Mouse (Mus musculus): Measurements from ENCODE around the gene Vmn2r29. TPM values are rescaled to one million over a fixed set of nuclear protein-coding genes. Genes with fewer than 3 reads are reported as not detected.
"Not testable (repeated sequence)": the region's sequence is repeated elsewhere in the genome, so short reads cannot be mapped to it uniquely, and the experiment has no call there.

Gene Vmn2r29
- total RNA-seq (2017), result 1.6 TPM in 1 of 3 replicates, not detected in the others

DNA sequence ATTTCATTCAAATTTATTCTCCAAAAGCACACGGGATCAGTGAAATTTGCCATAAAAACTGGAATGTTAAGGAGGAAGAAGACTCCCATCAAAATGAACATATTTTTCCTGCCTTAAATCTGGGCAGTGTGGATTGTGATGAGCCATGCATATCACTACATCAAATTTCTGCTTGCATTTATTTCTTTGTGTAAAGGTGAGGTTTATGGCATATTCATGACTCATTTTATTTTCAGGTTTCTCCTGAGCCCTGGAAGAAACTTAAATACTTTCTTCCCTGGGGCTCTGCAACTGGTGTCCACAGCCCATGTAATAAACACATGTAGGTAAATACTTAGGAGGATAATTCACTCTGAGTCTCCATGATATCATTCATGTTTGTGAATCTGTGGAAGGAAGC, at the start of gene Vmn2r29:
Vmn2r29 (minus strand) TSS at position 101 of the 400 bp plus-strand sequence.
- not testable (repeated sequence) for ATAC-seq (replicated peaks; ENCODE audit: insufficient number of reproducible peaks, low FRiP score, low TSS enrichment, poor library complexity, severe bottlenecking)

- ATAC-seq (replicated peaks; ENCODE audit: insufficient number of reproducible peaks, low FRiP score, low TSS enrichment, poor library complexity, severe bottlenecking), result peak; percentile 34
These were observed 48.5 kb upstream of the Vmn2r29 start for GRCm38 (mm10) chr7:7295595-7295994.

DNA sequence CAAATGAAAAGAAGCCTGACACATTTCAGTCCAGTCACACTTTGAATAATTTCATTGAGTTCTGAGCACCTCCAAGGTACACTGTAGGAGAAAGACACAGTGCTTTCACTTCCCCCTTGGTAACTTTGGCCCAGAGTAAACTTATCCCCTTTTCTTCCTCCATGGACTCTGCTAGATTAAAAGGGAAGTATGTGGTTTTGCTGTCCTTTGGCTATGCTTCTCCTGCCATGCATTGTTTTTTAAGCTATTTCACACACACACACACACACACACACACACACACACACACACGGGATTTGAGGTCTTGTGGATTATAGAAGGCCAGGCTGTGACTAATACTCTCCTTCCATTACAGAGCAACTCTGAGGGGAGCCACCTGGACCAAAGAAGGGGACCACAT, 34.3 kb upstream of the Vmn2r29 start:
- ATAC-seq (replicated peaks; ENCODE audit: insufficient number of reproducible peaks, low FRiP score, low TSS enrichment, poor library complexity, severe bottlenecking), result peak; percentile 72

GRCm38 (mm10) chr7:7277966-7278567, 30.9 kb upstream of the Vmn2r29 start, which contains the start of gene Gm45844:
TSS of gene Gm45844 (minus strand) at chr7:7278289.
- ATAC-seq (replicated peaks; ENCODE audit: insufficient number of reproducible peaks, low FRiP score, low TSS enrichment, poor library complexity, severe bottlenecking), result peak; percentile 98

DNA sequence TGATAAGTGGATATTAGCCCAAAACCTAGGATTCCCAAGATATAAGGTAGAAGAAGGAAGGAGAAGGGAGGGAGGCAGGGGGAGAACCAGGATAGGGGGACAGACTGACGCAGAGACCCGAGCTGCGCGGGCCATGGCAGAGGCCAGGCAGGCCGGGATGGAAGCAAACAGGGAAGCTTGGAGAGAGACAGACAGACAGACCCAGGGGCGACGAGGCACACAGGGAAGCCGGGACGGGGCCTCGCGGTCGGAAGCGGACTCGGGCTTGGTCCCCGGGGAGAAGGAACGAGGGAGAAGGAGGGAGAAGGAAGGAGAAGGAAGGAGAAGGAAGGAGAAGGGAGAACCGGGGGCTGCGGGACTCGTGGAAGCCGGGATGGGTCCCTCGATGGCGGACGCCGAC, 30.4 kb upstream of the Vmn2r29 start:
- ATAC-seq (replicated peaks; ENCODE audit: insufficient number of reproducible peaks, low FRiP score, low TSS enrichment, poor library complexity, severe bottlenecking), result peak; percentile 6; the same call in 1 of the 2 replicates

DNA sequence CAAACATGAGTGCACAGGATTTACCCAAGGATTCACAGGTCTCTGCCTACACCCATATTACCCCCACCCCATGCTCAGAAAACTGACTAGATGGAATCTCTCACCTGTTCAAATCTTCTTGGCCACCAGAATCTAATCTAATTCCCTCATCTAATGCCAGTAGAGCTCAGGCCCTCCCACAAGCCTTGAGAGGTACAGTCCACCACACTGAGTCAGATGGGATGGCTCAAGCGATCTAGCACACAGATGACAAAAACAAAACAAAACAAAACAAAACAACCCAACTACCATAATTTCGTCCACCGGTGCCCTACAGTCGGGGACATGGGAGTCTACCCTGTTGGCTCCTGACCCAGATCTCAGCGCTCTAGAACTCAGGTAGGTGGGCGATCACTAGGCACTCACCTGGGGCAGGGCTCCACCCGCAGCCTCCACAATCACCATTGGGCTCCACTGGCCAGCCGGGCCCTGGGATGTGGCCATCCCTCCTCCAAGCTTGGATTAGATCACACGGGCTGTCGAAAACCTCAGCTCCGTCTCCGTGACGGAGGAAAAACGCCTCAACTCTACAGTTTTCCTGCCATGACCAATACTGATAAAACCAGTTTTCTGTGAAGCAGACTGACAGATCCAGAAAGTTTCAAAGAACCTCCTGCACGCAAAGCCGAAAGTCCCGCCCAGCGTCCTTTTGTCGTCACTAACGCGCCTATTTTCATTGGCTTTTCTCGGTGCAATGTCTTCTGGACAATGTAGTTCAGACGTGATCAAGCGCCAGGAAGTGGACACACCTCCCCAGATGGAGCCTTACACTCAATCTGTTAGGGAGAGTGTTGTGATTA, 37.6 kb downstream of the Vmn2r29 start, which contains the start of gene Zfp772:
Zfp772 (minus strand) TSS at position 686 of the 839 bp plus-strand sequence.
- not testable (repeated sequence) for ATAC-seq (replicated peaks; ENCODE audit: insufficient number of reproducible peaks, low FRiP score, low TSS enrichment, poor library complexity, severe bottlenecking)

DNA sequence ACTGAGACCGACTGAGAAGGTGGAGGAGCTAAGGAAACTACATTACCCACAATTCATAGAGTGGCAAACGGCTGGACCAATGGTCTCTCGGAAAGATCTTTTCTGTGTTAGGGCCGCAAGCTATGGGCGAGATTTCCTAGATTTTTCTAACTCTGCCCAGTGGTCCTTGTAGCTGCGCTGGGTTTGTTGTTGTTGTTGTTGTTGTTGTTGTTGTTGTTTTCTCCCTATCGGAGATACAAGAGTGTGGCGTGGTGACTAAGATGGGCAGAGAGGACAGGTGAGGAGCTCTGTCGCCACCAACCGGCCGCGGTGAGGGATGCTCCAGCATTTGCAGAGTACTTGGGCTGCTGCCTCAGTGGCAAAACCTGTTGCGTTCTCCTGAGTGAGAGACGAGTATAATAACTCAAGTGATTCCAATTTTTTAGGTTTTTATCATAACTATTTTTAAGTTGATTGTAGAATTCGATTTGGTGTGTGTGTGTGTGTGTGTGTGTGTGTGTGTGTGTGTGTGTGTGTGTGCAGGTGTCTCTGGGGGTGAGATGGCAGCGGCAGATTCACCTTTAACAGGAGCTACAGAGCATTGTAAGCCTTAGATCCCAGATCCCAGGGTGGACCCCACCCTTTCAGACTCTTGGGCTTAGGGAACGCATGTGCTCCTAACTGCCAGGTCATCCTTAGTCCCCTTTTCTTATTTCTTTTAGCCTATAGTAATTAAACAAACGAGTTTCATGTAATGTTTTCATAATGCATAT, 58.8 kb downstream of the Vmn2r29 start:
- ATAC-seq (replicated peaks; ENCODE audit: insufficient number of reproducible peaks, low FRiP score, low TSS enrichment, poor library complexity, severe bottlenecking), result peak; percentile 91

GRCm38 (mm10) chr7:7187417-7188190, 59.5 kb downstream of the Vmn2r29 start:
- ATAC-seq (replicated peaks; ENCODE audit: insufficient number of reproducible peaks, low FRiP score, low TSS enrichment, poor library complexity, severe bottlenecking), result no peak

DNA sequence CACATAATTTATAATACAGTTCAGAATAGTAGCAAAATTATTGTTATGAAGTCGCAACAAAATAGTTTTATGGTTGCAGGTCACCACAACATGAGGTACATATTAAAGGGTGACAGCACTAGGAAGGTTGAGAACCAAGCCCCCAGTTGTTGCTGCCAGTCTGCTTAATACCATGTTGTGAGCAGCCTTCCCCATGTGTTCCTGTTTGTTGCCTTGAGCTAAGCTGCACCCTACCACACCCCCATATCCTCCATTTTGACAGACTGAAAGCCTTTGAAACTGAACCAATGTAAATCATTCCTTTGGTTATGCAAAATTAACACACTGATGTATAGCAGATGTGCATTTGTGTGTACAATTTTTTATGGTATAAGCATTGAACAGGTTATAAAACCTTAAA, 61.2 kb downstream of the Vmn2r29 start:
- ATAC-seq (replicated peaks; ENCODE audit: insufficient number of reproducible peaks, low FRiP score, low TSS enrichment, poor library complexity, severe bottlenecking), result no peak

Other genes starting within 250 kb of the Vmn2r29 start
- 23.0 to 26.9 TPM (median 23.2 TPM) in 3 replicates for gene Zfp954, start 125.8 kb downstream of the Vmn2r29 start, total RNA-seq (2017)
- gene Zfp773, start 110.6 kb downstream of the Vmn2r29 start, total RNA-seq (2017), result 0.86 to 3.9 TPM (median 1.6 TPM) in 3 replicates
- 0.48 to 3.2 TPM (median 2.3 TPM) in 3 replicates for gene Zfp418, start 76.0 kb downstream of the Vmn2r29 start, total RNA-seq (2017)
- 1.0 to 3.7 TPM (median 2.5 TPM) in 3 replicates for gene Zfp772, start 37.3 kb downstream of the Vmn2r29 start, total RNA-seq (2017)
- gene Gm45844, start 31.0 kb upstream of the Vmn2r29 start, total RNA-seq (2017), result 0.21 to 0.39 TPM in 2 of 3 replicates, not detected in the other
- 55.4 to 74.2 TPM (median 57.1 TPM) in 3 replicates for gene Clcn4, start 53.5 kb upstream of the Vmn2r29 start, total RNA-seq (2017)
- gene Vmn2r30, start 90.3 kb upstream of the Vmn2r29 start, total RNA-seq (2017), result not detected in 3 replicates
- not detected in 3 replicates for gene Gm45783, start 127.2 kb upstream of the Vmn2r29 start, total RNA-seq (2017)
- gene Vmn2r31, start 152.4 kb upstream of the Vmn2r29 start, total RNA-seq (2017), result 0.21 TPM in 1 of 3 replicates, not detected in the others
- gene Vmn2r32, start 232.7 kb upstream of the Vmn2r29 start, total RNA-seq (2017), result not detected in 3 replicates

Data from monocyte, adult 5-6 weeks (primary cell).